Mouse (Mus musculus): ENCODE measurements around the gene Btrc.

GRCm38 (mm10) chr19:45535929-45536328, 172.4 kb downstream of the Btrc start:
- TF ChIP-seq E2F4 (IDR thresholded peaks at IDR 0.05; ENCODE audit: borderline replicate concordance, low read depth, low read length), result no peak
- TF ChIP-seq MAFK (IDR thresholded peaks at IDR 0.05; ENCODE audit: borderline replicate concordance, low read depth, low read length), result no peak
- TF ChIP-seq CTCF (IDR thresholded peaks at IDR 0.05 in 2 of 3, conservative IDR thresholded peaks at IDR 0.05 in 1 of 3; ENCODE audit: control insufficient read depth in 1 of 3, insufficient read depth in 1 of 3, low read depth in 2 of 3, low read length in 3 of 3, poor library complexity in 1 of 3, severe bottlenecking in 1 of 3), result no peak
- no peak for TF ChIP-seq TAL1 (IDR thresholded peaks at IDR 0.05; ENCODE audit: low read length)
- TF ChIP-seq POLR2A (IDR thresholded peaks at IDR 0.05; ENCODE audit: control insufficient read depth in 1 of 2, insufficient read depth in 1 of 2, low read depth in 1 of 2, low read length in 2 of 2, poor library complexity in 1 of 2), result no peak
- TF ChIP-seq MAX (IDR thresholded peaks at IDR 0.05; ENCODE audit: low read length), result no peak
- no peak for TF ChIP-seq TCF12 (IDR thresholded peaks at IDR 0.05; ENCODE audit: low read depth, low read length)
- TF ChIP-seq GABPA (IDR thresholded peaks at IDR 0.05; ENCODE audit: low read depth, low read length), result no peak
- TF ChIP-seq EP300 (IDR thresholded peaks at IDR 0.05; ENCODE audit: low read depth in 1 of 2, low read length in 2 of 2), result no peak
- no peak for TF ChIP-seq GATA1 (IDR thresholded peaks at IDR 0.05; ENCODE audit: low read depth, low read length)
